In the genomic region with DNA sequence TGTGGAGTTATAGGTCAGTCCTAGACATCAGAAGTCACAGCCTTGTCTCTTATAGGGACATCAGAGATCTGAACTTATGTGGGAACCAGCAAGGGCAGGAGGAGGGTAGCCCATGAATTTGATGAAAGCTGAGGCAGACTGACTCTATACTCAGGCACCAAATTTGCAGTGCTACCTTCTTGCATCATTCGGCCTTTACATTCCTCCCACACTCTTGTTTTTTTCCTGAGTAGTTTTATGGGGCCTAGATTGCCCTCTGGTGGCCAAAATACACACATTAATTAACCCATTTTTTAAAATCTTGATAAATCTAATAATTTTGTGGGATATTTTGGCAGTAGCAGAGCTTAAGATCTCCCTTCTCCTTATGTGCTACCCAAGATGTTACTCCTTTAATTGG, we compare ENCODE assay signal across 10 mouse cellular contexts.
DNase-seq lines count a peak whose midpoint lies in the region; ATAC-seq and TF ChIP-seq lines count a peak whose summit lies in the region.
"Had no signal": no experiment of that assay in that cellular context is flagged by ENCODE, and none has a peak within 500 bp of the region (broad histone marks: within the 10 kb centered on the region; RNA-seq: fewer than 3 reads in every experiment).

No protein-coding gene starts in this region.

- no peak overlapping the region for H3K4me2 ChIP-seq in forebrain, embryonic 13.5 days
- H3K4me2 ChIP-seq in forebrain, embryonic 12.5 days: no peak overlapping the region
- H3K4me2 ChIP-seq in limb, embryonic 14.5 days (replicated peaks; ENCODE audit: low read depth, low read length, severe bottlenecking): no peak overlapping the region
- H3K4me2 ChIP-seq: heart, embryonic 15.5 days; liver, embryonic 12.5 days had no signal

- no peaks in the 10 kb centered on the region for H3K36me3 ChIP-seq in forebrain, embryonic 13.5 days (ENCODE audit: poor library complexity, severe bottlenecking)
- H3K36me3 ChIP-seq in forebrain, embryonic 12.5 days (replicated peaks): no peaks in the 10 kb centered on the region
- no peaks in the 10 kb centered on the region for H3K36me3 ChIP-seq in limb, embryonic 14.5 days (ENCODE audit: control insufficient read depth, insufficient read depth, low read length)
- H3K36me3 ChIP-seq in limb, embryonic 10.5 days: no peaks in the 10 kb centered on the region
- H3K36me3 ChIP-seq: heart, embryonic 15.5 days; liver, embryonic 12.5 days had no signal

- peak; percentile 24; the same call in 1 of the 2 replicates for TF ChIP-seq CTCF in brain, embryonic 14.5 days (IDR thresholded peaks at IDR 0.05; ENCODE audit: borderline replicate concordance, extremely low read depth, insufficient read depth, insufficient read length)

- no peak overlapping the region for H3K27ac ChIP-seq in forebrain, embryonic 13.5 days
- H3K27ac ChIP-seq in forebrain, embryonic 12.5 days: no peak overlapping the region
- H3K27ac ChIP-seq in limb, embryonic 14.5 days (replicated peaks; ENCODE audit: low read depth, low read length): no peak overlapping the region
- H3K27ac ChIP-seq in limb, embryonic 10.5 days: no peak overlapping the region
- H3K27ac ChIP-seq: heart, embryonic 15.5 days; liver, embryonic 12.5 days had no signal

- DNase-seq in limb, embryonic 14.5 days (ENCODE audit: low spot score): peak; percentile 38
- no peak for DNase-seq in limb, embryonic 10.5 days (ENCODE audit: low spot score)
- peak; percentile 57 for DNase-seq in brain, embryonic 14.5 days (ENCODE audit: low read depth)
- DNase-seq in lung, postnatal 36 days: peak; percentile 29
- no peak for DNase-seq in spleen, adult 18-20 months
- DNase-seq in kidney, adult 11 months: no peak

- H3K4me1 ChIP-seq in forebrain, embryonic 13.5 days: no peaks in the 10 kb centered on the region
- H3K4me1 ChIP-seq in forebrain, embryonic 12.5 days: no peaks in the 10 kb centered on the region
- no peaks in the 10 kb centered on the region for H3K4me1 ChIP-seq in limb, embryonic 14.5 days (ENCODE audit: control insufficient read depth, insufficient read depth, low read length)
- no peaks in the 10 kb centered on the region for H3K4me1 ChIP-seq in limb, embryonic 10.5 days
- H3K4me1 ChIP-seq: heart, embryonic 15.5 days; liver, embryonic 12.5 days had no signal

- H3K4me3 ChIP-seq in forebrain, embryonic 13.5 days: no peak overlapping the region
- H3K4me3 ChIP-seq in forebrain, embryonic 12.5 days (replicated peaks): no peak overlapping the region
- H3K4me3 ChIP-seq in limb, embryonic 14.5 days (replicated peaks; ENCODE audit: low read length): no peak overlapping the region
- no peak overlapping the region for H3K4me3 ChIP-seq in limb, embryonic 10.5 days
- H3K4me3 ChIP-seq: heart, embryonic 15.5 days; liver, embryonic 12.5 days had no signal

- 44% methylated on average over 1 of the region's 1 CpGs for WGBS in forebrain, embryonic 13.5 days
- 65% methylated on average over 1 of the region's 1 CpGs for whole genome bisulfite sequencing in forebrain, embryonic 12.5 days
- WGBS in limb, embryonic 14.5 days: 56% methylated on average over 1 of the region's 1 CpGs
- 72% methylated on average over 1 of the region's 1 CpGs for WGBS in limb, embryonic 10.5 days

- no peaks in the 10 kb centered on the region; the same call in 1 of the 2 replicates for H3K27me3 ChIP-seq in forebrain, embryonic 13.5 days
- H3K27me3 ChIP-seq in forebrain, embryonic 12.5 days: no peaks in the 10 kb centered on the region
- H3K27me3 ChIP-seq in limb, embryonic 14.5 days (ENCODE audit: control insufficient read depth, insufficient read depth, low read length): no peaks in the 10 kb centered on the region
- no peaks in the 10 kb centered on the region for H3K27me3 ChIP-seq in limb, embryonic 10.5 days (ENCODE audit: low read depth, poor library complexity, severe bottlenecking)
- H3K27me3 ChIP-seq: heart, embryonic 15.5 days; liver, embryonic 12.5 days had no signal

- H3K9me3 ChIP-seq in forebrain, embryonic 13.5 days (replicated peaks): no peaks in the 10 kb centered on the region
- H3K9me3 ChIP-seq in forebrain, embryonic 12.5 days: no peaks in the 10 kb centered on the region
- no peaks in the 10 kb centered on the region for H3K9me3 ChIP-seq in limb, embryonic 14.5 days (ENCODE audit: control insufficient read depth, low read length)
- no peaks in the 10 kb centered on the region for H3K9me3 ChIP-seq in limb, embryonic 10.5 days (replicated peaks)
- H3K9me3 ChIP-seq: heart, embryonic 15.5 days; liver, embryonic 12.5 days had no signal

- no peak for TF ChIP-seq POLR2A in limb, embryonic 14.5 days (IDR thresholded peaks at IDR 0.05; ENCODE audit: borderline replicate concordance, extremely low read depth, insufficient read depth, insufficient read length)
- TF ChIP-seq POLR2A in brain, embryonic 14.5 days (IDR thresholded peaks at IDR 0.05; ENCODE audit: borderline replicate concordance, extremely low read depth, insufficient read depth, insufficient read length, poor library complexity, severe bottlenecking): no peak

- H3K9ac ChIP-seq in forebrain, embryonic 13.5 days: no peak overlapping the region
- no peak overlapping the region for H3K9ac ChIP-seq in forebrain, embryonic 12.5 days
- no peak overlapping the region for H3K9ac ChIP-seq in limb, embryonic 14.5 days (ENCODE audit: low read depth, low read length, severe bottlenecking)
- H3K9ac ChIP-seq: heart, embryonic 15.5 days; liver, embryonic 12.5 days had no signal

- ATAC-seq in forebrain, embryonic 13.5 days: peak; percentile 50; the same call in 1 of the 2 replicates
- ATAC-seq in forebrain, embryonic 12.5 days (ENCODE audit: low FRiP score): no peak
- ATAC-seq in limb, embryonic 14.5 days (ENCODE audit: low FRiP score, low read depth): no peak
- ATAC-seq: liver, embryonic 12.5 days had no signal

Comparison
In these comparisons a context has a peak if more than half of its experiments do, and no peak if none do; other contexts are left out.
1. DNase-seq: peak in limb, embryonic 14.5 days (single experiment), brain, embryonic 14.5 days (single experiment) and lung, postnatal 36 days (single experiment); none in limb, embryonic 10.5 days (single experiment), spleen, adult 18-20 months (0 of 2) and kidney, adult 11 months (single experiment).